Mouse (Mus musculus): ENCODE data around the gene Fam163a. TPM values are rescaled to one million over a fixed set of nuclear protein-coding genes. Genes with fewer than 3 reads are reported as not detected.

Gene Fam163a
- polyA plus RNA-seq, 1 experiment from 2014 or later, result 7.8 TPM

DNA sequence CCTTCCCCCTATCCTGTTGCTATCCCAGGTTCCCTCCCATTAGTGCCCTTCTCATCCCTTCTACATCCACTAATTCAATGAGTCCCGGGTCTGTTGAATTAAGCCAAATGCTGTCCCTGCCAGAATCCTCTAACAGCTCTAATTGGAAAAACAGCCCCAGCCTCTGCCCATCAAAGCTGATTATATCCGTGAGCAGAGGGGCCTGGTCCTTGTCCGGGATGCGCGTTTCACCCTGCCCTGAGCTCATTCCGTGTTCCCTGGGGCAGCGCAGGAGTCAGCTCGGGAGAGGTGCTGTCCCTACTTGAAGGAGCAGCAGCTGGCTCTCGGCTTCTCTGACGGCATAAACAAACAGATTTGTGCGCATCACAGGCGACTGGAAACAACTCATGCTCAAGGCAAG lies 93.1 kb downstream of the Fam163a start:
- H3K27me3 ChIP-seq (replicated peaks; ENCODE audit: control insufficient read depth, insufficient read depth, low read length), result no peaks in the 10 kb centered on the region
- WGBS, result 17% methylated on average over 12 of the region's 12 CpGs
- 0 out of 2 replicates have a peak overlapping the region, but pooled peaks have one; percentile 2 for H3K4me2 ChIP-seq (ENCODE audit: low read length)
- H3K4me3 ChIP-seq (ENCODE audit: low read depth, low read length), result no peak overlapping the region
- peaks cover 5% of the 10 kb centered on the region for H3K4me1 ChIP-seq (replicated peaks; ENCODE audit: control insufficient read depth, insufficient read depth, low read length)
- peak overlapping the region; percentile 35; the same call in 1 of the 2 replicates for H3K27ac ChIP-seq (ENCODE audit: low read depth)
- ATAC-seq (replicated peaks; ENCODE audit: low FRiP score, low TSS enrichment, low read depth) (0 out of 2 replicates have a peak, but pooled peaks have one; percentile 51), DNase-seq (ENCODE audit: low spot score) (no peak)
- no peaks in the 10 kb centered on the region for H3K9me3 ChIP-seq (ENCODE audit: control insufficient read depth, low read length)
- no peaks in the 10 kb centered on the region for H3K36me3 ChIP-seq (ENCODE audit: control insufficient read depth, insufficient read depth, low read length)
- H3K9ac ChIP-seq (ENCODE audit: low read length), result no peak overlapping the region

DNA sequence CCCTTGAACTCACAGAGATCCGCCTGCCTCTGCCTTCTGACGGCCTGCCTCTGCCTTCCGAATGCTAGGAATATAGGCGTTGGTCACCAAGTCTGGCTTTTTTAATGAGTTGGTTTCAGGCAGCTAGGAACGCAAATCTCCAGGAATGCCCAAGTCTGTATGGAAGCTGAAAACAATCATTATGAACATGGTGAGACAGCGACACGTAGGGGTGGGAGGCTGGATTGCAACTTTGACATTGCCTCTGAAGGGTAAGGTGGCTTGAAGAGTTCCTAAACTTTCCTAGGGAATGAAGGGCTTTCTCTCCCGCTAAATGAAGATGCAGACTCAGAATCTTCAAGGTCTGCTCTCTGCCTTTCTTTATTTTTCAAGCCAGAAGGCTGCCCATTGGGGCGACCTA lies 93.7 kb downstream of the Fam163a start:
- WGBS, result 76% methylated on average over 9 of the region's 9 CpGs
- DNase-seq (ENCODE audit: low spot score) (no peak), ATAC-seq (replicated peaks; ENCODE audit: low FRiP score, low TSS enrichment, low read depth) (no peak)
- no peak overlapping the region for H3K4me2 ChIP-seq (ENCODE audit: low read length)
- no peaks in the 10 kb centered on the region for H3K9me3 ChIP-seq (ENCODE audit: control insufficient read depth, low read length)
- no peak overlapping the region for H3K9ac ChIP-seq (ENCODE audit: low read length)
- no peaks in the 10 kb centered on the region for H3K27me3 ChIP-seq (replicated peaks; ENCODE audit: control insufficient read depth, insufficient read depth, low read length)
- H3K4me3 ChIP-seq (ENCODE audit: low read depth, low read length), result no peak overlapping the region
- 0 out of 2 replicates have a peak overlapping the region, but pooled peaks have one; percentile 35 for H3K27ac ChIP-seq (ENCODE audit: low read depth)
- peaks cover 5% of the 10 kb centered on the region for H3K4me1 ChIP-seq (replicated peaks; ENCODE audit: control insufficient read depth, insufficient read depth, low read length)
- H3K36me3 ChIP-seq (ENCODE audit: control insufficient read depth, insufficient read depth, low read length), result no peaks in the 10 kb centered on the region

DNA sequence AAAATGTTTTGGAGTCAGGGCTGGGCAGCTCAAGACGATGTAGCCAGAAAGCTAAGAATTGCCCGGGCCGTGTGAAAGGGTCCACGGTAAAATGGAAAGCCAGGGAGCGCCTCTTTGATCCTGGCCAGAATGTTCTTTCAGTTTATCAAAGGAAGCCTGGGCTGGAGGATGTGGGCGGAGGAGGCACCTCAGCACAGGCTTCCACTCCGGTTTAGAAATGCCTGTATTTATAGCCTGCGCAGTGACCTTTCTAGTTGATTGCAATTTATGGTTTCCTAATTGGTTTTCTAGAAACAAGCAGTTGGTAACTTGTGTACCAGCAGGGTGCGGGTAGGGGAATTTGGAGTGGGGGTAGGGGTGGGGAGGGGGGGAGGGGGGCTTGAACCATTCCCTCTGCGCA lies 96.4 kb downstream of the Fam163a start:
- H3K4me2 ChIP-seq (ENCODE audit: low read length), result 0 out of 2 replicates have a peak overlapping the region, but pooled peaks have one; percentile 1
- no peak for DNase-seq (ENCODE audit: low spot score)
- H3K9ac ChIP-seq (ENCODE audit: low read length), result no peak overlapping the region
- no peaks in the 10 kb centered on the region for H3K9me3 ChIP-seq (ENCODE audit: control insufficient read depth, low read length)
- 28% methylated on average over 10 of the region's 10 CpGs for WGBS
- no peak for ATAC-seq (replicated peaks; ENCODE audit: low FRiP score, low TSS enrichment, low read depth)
- H3K27me3 ChIP-seq (replicated peaks; ENCODE audit: control insufficient read depth, insufficient read depth, low read length), result no peaks in the 10 kb centered on the region
- H3K4me1 ChIP-seq (replicated peaks; ENCODE audit: control insufficient read depth, insufficient read depth, low read length), result peaks cover 5% of the 10 kb centered on the region
- no peaks in the 10 kb centered on the region for H3K36me3 ChIP-seq (ENCODE audit: control insufficient read depth, insufficient read depth, low read length)
- H3K4me3 ChIP-seq (ENCODE audit: low read depth, low read length), result no peak overlapping the region
- no peak overlapping the region for H3K27ac ChIP-seq (ENCODE audit: low read depth)

DNA sequence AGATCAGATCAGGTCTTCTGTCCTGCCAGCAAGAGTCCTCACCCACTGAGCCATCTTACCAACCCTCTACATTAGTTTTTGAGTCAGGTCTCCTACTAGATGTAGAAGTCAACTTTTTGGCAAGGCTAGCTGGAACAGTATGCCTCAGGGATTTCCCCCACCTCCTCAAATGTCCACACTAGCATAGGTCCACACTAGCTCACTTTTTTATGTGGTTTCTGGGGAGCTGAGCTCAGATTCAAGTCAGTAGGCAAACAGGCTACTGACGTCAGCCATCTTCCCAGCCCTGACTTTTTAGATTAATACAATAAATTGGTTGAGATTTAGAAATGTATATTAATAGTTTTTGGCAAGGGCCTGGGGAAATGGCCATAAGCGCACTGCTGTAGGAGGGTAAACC lies 97.4 kb downstream of the Fam163a start:
- Histone ChIP-seq H3K4me2 (ENCODE audit: low read length) (no peak overlapping the region), H3K27me3 (replicated peaks; ENCODE audit: control insufficient read depth, insufficient read depth, low read length) (no peaks in the 10 kb centered on the region), H3K4me3 (ENCODE audit: low read depth, low read length) (no peak overlapping the region), H3K9ac (ENCODE audit: low read length) (no peak overlapping the region), H3K4me1 (replicated peaks; ENCODE audit: control insufficient read depth, insufficient read depth, low read length) (peaks cover 5% of the 10 kb centered on the region), H3K27ac (ENCODE audit: low read depth) (no peak overlapping the region), H3K9me3 (ENCODE audit: control insufficient read depth, low read length) (no peaks in the 10 kb centered on the region), H3K36me3 (ENCODE audit: control insufficient read depth, insufficient read depth, low read length) (no peaks in the 10 kb centered on the region)
- ATAC-seq (replicated peaks; ENCODE audit: low FRiP score, low TSS enrichment, low read depth), result no peak
- DNase-seq (ENCODE audit: low spot score), result no peak
- WGBS, result 79% methylated on average over 2 of the region's 2 CpGs

DNA sequence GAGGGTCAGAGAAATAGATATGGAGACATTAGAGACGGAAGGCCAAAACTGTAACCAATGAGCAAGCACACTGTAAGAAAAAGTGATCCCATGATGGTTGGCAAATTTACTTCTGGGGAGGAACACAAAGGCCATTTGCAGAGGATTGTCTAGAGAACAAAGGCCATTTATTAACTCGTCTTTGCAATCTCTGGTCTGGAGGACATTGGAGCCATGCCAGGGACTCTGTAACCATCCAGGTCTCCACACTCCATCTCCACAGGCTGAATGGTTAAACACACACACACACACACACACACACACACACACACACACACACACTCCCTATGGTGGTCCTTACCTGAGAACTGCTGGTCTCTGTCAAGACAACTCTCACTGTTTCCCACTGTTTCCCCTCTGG lies 99.4 kb downstream of the Fam163a start:
- H3K9ac ChIP-seq (ENCODE audit: low read length), result no peak overlapping the region
- DNase-seq (ENCODE audit: low spot score) (no peak), ATAC-seq (replicated peaks; ENCODE audit: low FRiP score, low TSS enrichment, low read depth) (no peak)
- no peaks in the 10 kb centered on the region; the same call in 1 of the 2 replicates for H3K4me1 ChIP-seq (replicated peaks; ENCODE audit: control insufficient read depth, insufficient read depth, low read length)
- no peak overlapping the region for H3K4me2 ChIP-seq (ENCODE audit: low read length)
- no peaks in the 10 kb centered on the region for H3K27me3 ChIP-seq (replicated peaks; ENCODE audit: control insufficient read depth, insufficient read depth, low read length)
- H3K27ac ChIP-seq (ENCODE audit: low read depth), result no peak overlapping the region
- H3K9me3 ChIP-seq (ENCODE audit: control insufficient read depth, low read length), result no peaks in the 10 kb centered on the region
- H3K4me3 ChIP-seq (ENCODE audit: low read depth, low read length), result no peak overlapping the region
- no peaks in the 10 kb centered on the region for H3K36me3 ChIP-seq (ENCODE audit: control insufficient read depth, insufficient read depth, low read length)
- WGBS, result 86% methylated on average over 2 of the region's 2 CpGs

DNA sequence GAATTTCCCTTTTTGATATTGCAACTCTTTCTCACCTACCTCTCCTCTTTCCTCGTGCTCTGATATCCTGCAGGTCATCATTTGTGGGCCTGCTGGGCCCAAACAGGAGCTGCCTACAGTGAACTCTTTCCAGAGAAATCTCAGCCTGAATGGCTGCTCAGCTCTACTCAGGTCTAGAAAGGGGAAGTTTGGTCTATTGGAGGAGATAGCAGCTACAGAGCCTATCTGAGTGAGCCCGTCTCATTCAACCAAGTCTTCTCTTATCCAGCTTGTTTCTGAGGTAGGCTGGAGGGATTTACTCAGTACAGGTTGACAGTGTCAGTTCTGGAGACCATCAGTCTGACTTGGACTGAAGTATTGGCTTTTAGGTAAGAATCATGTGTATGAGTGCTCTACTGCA lies 101.1 kb downstream of the Fam163a start:
- Histone ChIP-seq H3K9me3 (ENCODE audit: control insufficient read depth, low read length) (no peaks in the 10 kb centered on the region), H3K27ac (ENCODE audit: low read depth) (no peak overlapping the region), H3K4me3 (ENCODE audit: low read depth, low read length) (no peak overlapping the region), H3K9ac (ENCODE audit: low read length) (no peak overlapping the region), H3K36me3 (ENCODE audit: control insufficient read depth, insufficient read depth, low read length) (no peaks in the 10 kb centered on the region), H3K27me3 (replicated peaks; ENCODE audit: control insufficient read depth, insufficient read depth, low read length) (no peaks in the 10 kb centered on the region), H3K4me1 (replicated peaks; ENCODE audit: control insufficient read depth, insufficient read depth, low read length) (no peaks in the 10 kb centered on the region; the same call in 1 of the 2 replicates), H3K4me2 (ENCODE audit: low read length) (no peak overlapping the region)
- ATAC-seq (replicated peaks; ENCODE audit: low FRiP score, low TSS enrichment, low read depth), result no peak
- DNase-seq (ENCODE audit: low spot score), result no peak
- 94% methylated on average over 2 of the region's 2 CpGs for WGBS

DNA sequence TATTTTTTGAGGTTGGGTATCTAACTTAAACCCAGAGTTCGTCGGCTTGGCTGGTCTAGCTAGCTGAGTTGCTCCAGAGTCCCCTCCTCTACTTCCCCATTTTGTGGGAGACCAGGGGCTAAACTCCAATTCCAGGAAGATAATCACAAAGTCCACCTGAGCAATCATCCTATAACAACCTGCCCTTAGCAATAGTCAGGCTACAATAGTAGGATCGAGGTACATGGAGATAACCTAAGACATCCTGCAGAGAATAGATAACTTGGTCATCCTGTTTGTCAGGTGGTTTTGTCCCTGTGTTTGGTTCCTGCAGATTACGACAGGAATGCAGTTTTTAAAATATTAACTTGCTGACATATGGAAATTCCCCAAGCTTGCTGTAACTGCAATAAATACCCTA lies 113.0 kb downstream of the Fam163a start:
- Histone ChIP-seq H3K27ac (ENCODE audit: low read depth) (no peak overlapping the region), H3K36me3 (ENCODE audit: control insufficient read depth, insufficient read depth, low read length) (no peaks in the 10 kb centered on the region), H3K4me3 (ENCODE audit: low read depth, low read length) (no peak overlapping the region), H3K9me3 (ENCODE audit: control insufficient read depth, low read length) (no peaks in the 10 kb centered on the region), H3K4me2 (ENCODE audit: low read length) (no peak overlapping the region), H3K27me3 (replicated peaks; ENCODE audit: control insufficient read depth, insufficient read depth, low read length) (no peaks in the 10 kb centered on the region), H3K4me1 (replicated peaks; ENCODE audit: control insufficient read depth, insufficient read depth, low read length) (no peaks in the 10 kb centered on the region), H3K9ac (ENCODE audit: low read length) (no peak overlapping the region)
- DNase-seq (ENCODE audit: low spot score) (no peak), ATAC-seq (replicated peaks; ENCODE audit: low FRiP score, low TSS enrichment, low read depth) (no peak)
- 80% methylated on average over 4 of the region's 4 CpGs for WGBS

DNA sequence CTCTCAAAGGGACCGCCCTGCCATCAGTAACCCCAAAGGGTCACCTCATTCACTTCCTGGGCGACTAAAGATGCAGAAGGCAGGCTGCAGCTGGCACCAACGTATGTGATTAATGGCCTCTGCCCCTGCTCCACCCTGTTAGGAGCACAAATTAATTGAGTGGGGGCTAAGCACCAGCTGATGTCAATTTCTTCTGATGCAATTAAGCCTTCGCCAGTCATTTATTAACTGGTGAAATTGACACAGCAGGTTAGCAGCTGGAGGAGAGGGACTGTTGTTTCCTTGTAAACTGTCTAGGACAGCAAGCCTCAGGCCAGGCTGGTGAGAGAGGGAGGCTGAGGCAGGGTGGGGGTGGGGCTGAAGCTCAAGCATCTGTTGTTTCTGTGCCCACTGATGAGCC lies 114.8 kb downstream of the Fam163a start:
- no peak for DNase-seq (ENCODE audit: low spot score)
- 58% methylated on average over 4 of the region's 4 CpGs for WGBS

DNA sequence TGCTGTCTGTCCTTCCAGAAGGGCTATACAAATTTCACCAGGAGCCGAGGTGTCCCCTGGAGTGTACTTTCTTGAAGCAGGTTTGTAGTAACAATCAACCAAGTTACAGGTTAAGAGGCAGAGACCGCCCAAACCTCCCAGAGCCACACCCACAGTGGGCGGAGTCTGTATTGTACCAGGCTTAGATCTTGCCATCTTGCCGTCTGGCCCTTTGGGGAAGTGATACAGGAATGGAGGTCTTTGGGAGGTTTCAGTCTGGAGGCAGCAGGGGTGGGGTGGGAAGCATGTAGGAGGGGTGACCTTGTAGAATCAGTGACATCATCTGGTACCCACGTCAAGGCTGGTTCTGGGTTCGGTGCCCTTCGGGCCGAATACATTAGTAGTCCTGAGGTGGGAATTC lies 115.3 kb downstream of the Fam163a start:
- Histone ChIP-seq H3K36me3 (ENCODE audit: control insufficient read depth, insufficient read depth, low read length) (no peaks in the 10 kb centered on the region), H3K4me2 (ENCODE audit: low read length) (no peak overlapping the region), H3K4me3 (ENCODE audit: low read depth, low read length) (no peak overlapping the region), H3K27me3 (replicated peaks; ENCODE audit: control insufficient read depth, insufficient read depth, low read length) (no peaks in the 10 kb centered on the region), H3K27ac (ENCODE audit: low read depth) (no peak overlapping the region), H3K4me1 (replicated peaks; ENCODE audit: control insufficient read depth, insufficient read depth, low read length) (no peaks in the 10 kb centered on the region), H3K9ac (ENCODE audit: low read length) (no peak overlapping the region), H3K9me3 (ENCODE audit: control insufficient read depth, low read length) (no peaks in the 10 kb centered on the region)
- DNase-seq (ENCODE audit: low spot score) (no peak), ATAC-seq (replicated peaks; ENCODE audit: low FRiP score, low TSS enrichment, low read depth) (0 out of 2 replicates have a peak, but pooled peaks have one; percentile 6)
- WGBS, result 82% methylated on average over 8 of the region's 8 CpGs

More for the DNA sequence above, 114.8 kb downstream of the Fam163a start:
- H3K27ac ChIP-seq (ENCODE audit: low read depth), result no peak overlapping the region; the same call in 1 of the 2 replicates
- H3K9me3 ChIP-seq (ENCODE audit: control insufficient read depth, low read length), result no peaks in the 10 kb centered on the region
- peak; percentile 63 for ATAC-seq (replicated peaks; ENCODE audit: low FRiP score, low TSS enrichment, low read depth)
- H3K4me2 ChIP-seq (ENCODE audit: low read length), result no peak overlapping the region
- no peaks in the 10 kb centered on the region for H3K36me3 ChIP-seq (ENCODE audit: control insufficient read depth, insufficient read depth, low read length)
- H3K9ac ChIP-seq (ENCODE audit: low read length), result no peak overlapping the region
- no peaks in the 10 kb centered on the region for H3K27me3 ChIP-seq (replicated peaks; ENCODE audit: control insufficient read depth, insufficient read depth, low read length)
- no peaks in the 10 kb centered on the region for H3K4me1 ChIP-seq (replicated peaks; ENCODE audit: control insufficient read depth, insufficient read depth, low read length)
- no peak overlapping the region for H3K4me3 ChIP-seq (ENCODE audit: low read depth, low read length)

All from intestine, embryonic 14.5 days (tissue).